Comparison of ENCODE assay signal across 23 mouse cellular contexts in genomic region chr7:133862723-133863122, GRCm38 (mm10).
"Had no signal": no experiment of that assay in that cellular context is flagged by ENCODE, and none has a peak within 500 bp of the region (broad histone marks: within the 10 kb centered on the region; RNA-seq: fewer than 3 reads in every experiment).

No protein-coding gene starts in this region.

- H3K27ac ChIP-seq: kidney, postnatal 0 days; layer of hippocampus, adult 2 months; limb, embryonic 15.5 days; liver, embryonic 14.5 days; midbrain, embryonic 12.5 days; midbrain, embryonic 15.5 days; neural tube, embryonic 12.5 days; neural tube, embryonic 15.5 days; stomach, postnatal 0 days had no signal

- DNase-seq: kidney, adult 2 months; kidney, postnatal 25 days; layer of hippocampus, adult 9-11 months; liver, postnatal 0 days; lung, embryonic 14.5 days; lung, postnatal 36 days; right cerebral cortex, adult 18-20 months; right cerebral cortex, postnatal 14 days; right cerebral cortex, postnatal 4 days; thymus, adult 18-20 months; thymus, postnatal 36 days had no signal

- H3K4me2 ChIP-seq: limb, embryonic 15.5 days; liver, embryonic 11.5 days; lung, embryonic 14.5 days; midbrain, embryonic 12.5 days; midbrain, embryonic 15.5 days; neural tube, embryonic 12.5 days; neural tube, embryonic 15.5 days had no signal

- H3K9me3 ChIP-seq: limb, embryonic 15.5 days; megakaryocyte, embryonic 14.5 days; midbrain, embryonic 12.5 days; midbrain, embryonic 15.5 days; neural tube, embryonic 12.5 days; neural tube, embryonic 15.5 days had no signal

- H3K9ac ChIP-seq: limb, embryonic 15.5 days; liver, embryonic 14.5 days; liver, postnatal 0 days; lung, embryonic 14.5 days; midbrain, embryonic 12.5 days; midbrain, embryonic 15.5 days; neural tube, embryonic 12.5 days; neural tube, embryonic 15.5 days had no signal

- H3K4me3 ChIP-seq: layer of hippocampus, adult 2 months; limb, embryonic 15.5 days; megakaryocyte, embryonic 14.5 days; midbrain, embryonic 12.5 days; midbrain, embryonic 15.5 days; neural tube, embryonic 12.5 days; neural tube, embryonic 15.5 days had no signal

- H3K27me3 ChIP-seq: midbrain, embryonic 12.5 days; midbrain, embryonic 15.5 days; neural tube, embryonic 12.5 days had no signal

- ATAC-seq: intestine, postnatal 0 days; liver, postnatal 0 days; midbrain, embryonic 15.5 days had no signal

- H3K4me1 ChIP-seq: limb, embryonic 15.5 days; midbrain, embryonic 12.5 days; midbrain, embryonic 15.5 days; neural tube, embryonic 12.5 days; neural tube, embryonic 15.5 days had no signal

- H3K36me3 ChIP-seq: limb, embryonic 15.5 days; midbrain, embryonic 12.5 days; midbrain, embryonic 15.5 days; neural tube, embryonic 12.5 days; neural tube, embryonic 15.5 days had no signal
